Mouse (Mus musculus): ENCODE results near the gene Ralgapb. TPM values are rescaled to one million over a fixed set of nuclear protein-coding genes. Genes with fewer than 3 reads are reported as not detected.

The Ralgapb gene
- polyA plus RNA-seq, 1 experiment from 2014 or later = 32.4 TPM

DNA sequence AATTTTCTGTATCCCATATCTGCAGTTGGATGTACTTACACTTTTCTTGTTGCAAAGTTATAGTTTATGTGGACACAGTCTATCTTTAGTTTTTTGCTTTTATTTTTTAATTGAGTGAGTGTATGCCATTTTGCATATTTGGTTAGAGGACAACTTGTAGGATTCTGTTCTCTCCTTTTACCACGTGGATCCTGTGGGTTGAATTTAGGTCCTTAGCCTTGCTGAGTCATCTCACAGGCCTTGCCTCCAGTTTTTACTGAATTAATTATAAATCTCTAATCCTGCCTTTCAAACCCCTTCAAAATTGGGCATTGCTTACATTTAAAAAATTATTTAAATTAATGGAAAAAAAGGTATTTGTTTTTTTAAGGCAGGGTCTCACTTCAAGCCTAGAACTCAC, 6.2 kb downstream of the Ralgapb start:
- ATAC-seq (ENCODE audit: low FRiP score) (no peak), DNase-seq (ENCODE audit: low spot score) (no peak)
- Histone ChIP-seq H3K9ac (ENCODE audit: low read depth, low read length) (no peak overlapping the region), H3K4me3 (ENCODE audit: low read depth, low read length) (no peak overlapping the region), H3K4me1 (replicated peaks; ENCODE audit: control insufficient read depth, insufficient read depth, low read length) (no peaks in the 10 kb centered on the region), H3K4me2 (replicated peaks; ENCODE audit: low read depth, low read length) (no peak overlapping the region), H3K27me3 (ENCODE audit: control insufficient read depth, insufficient read depth, low read length) (no peaks in the 10 kb centered on the region), H3K36me3 (ENCODE audit: control insufficient read depth, insufficient read depth, low read length) (no peaks in the 10 kb centered on the region), H3K27ac (ENCODE audit: low read depth, low read length) (no peak overlapping the region), H3K9me3 (ENCODE audit: control insufficient read depth, low read length) (no peaks in the 10 kb centered on the region)
- 86% methylated on average over 1 of the region's 1 CpGs for WGBS

DNA sequence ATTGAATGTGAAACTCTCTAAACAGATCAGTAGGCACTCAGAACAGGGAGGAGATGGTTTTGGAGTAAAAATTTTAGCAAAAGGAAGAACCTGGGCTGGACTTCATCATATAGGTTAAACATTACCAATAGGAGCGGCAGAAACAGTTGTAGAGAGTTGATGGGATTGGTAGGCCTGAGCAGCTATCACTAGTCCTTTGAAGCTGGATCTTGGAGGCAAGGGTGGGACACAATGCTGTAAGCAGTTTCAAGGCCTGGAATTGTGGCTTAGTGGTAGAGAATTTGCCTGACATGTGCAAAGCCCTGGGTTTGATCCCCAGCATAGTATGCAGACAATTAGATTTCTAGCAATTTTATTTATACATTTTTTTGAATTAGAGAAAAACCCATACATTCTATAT, 9.0 kb downstream of the Ralgapb start:
- no peak overlapping the region for H3K9ac ChIP-seq (ENCODE audit: low read depth, low read length)
- no peaks in the 10 kb centered on the region for H3K27me3 ChIP-seq (ENCODE audit: control insufficient read depth, insufficient read depth, low read length)
- WGBS = 83% methylated on average over 1 of the region's 1 CpGs
- no peak for ATAC-seq (ENCODE audit: low FRiP score)
- no peak overlapping the region for H3K4me2 ChIP-seq (replicated peaks; ENCODE audit: low read depth, low read length)
- no peaks in the 10 kb centered on the region for H3K36me3 ChIP-seq (ENCODE audit: control insufficient read depth, insufficient read depth, low read length)
- no peak for DNase-seq (ENCODE audit: low spot score)
- no peaks in the 10 kb centered on the region for H3K4me1 ChIP-seq (replicated peaks; ENCODE audit: control insufficient read depth, insufficient read depth, low read length)
- no peaks in the 10 kb centered on the region for H3K9me3 ChIP-seq (ENCODE audit: control insufficient read depth, low read length)
- H3K4me3 ChIP-seq (ENCODE audit: low read depth, low read length) = no peak overlapping the region
- no peak overlapping the region for H3K27ac ChIP-seq (ENCODE audit: low read depth, low read length)

GRCm38 (mm10) chr2:158445814-158446213, 36.2 kb downstream of the Ralgapb start:
- Histone ChIP-seq H3K4me2 (replicated peaks; ENCODE audit: low read depth, low read length) (no peak overlapping the region), H3K9ac (ENCODE audit: low read depth, low read length) (no peak overlapping the region), H3K36me3 (ENCODE audit: control insufficient read depth, insufficient read depth, low read length) (peaks cover 4% of the 10 kb centered on the region; the same call in 1 of the 2 replicates), H3K9me3 (ENCODE audit: control insufficient read depth, low read length) (no peaks in the 10 kb centered on the region), H3K27ac (ENCODE audit: low read depth, low read length) (no peak overlapping the region), H3K27me3 (ENCODE audit: control insufficient read depth, insufficient read depth, low read length) (no peaks in the 10 kb centered on the region), H3K4me3 (ENCODE audit: low read depth, low read length) (no peak overlapping the region), H3K4me1 (replicated peaks; ENCODE audit: control insufficient read depth, insufficient read depth, low read length) (no peaks in the 10 kb centered on the region)
- no peak for ATAC-seq (ENCODE audit: low FRiP score)
- WGBS = 84% methylated on average over 1 of the region's 1 CpGs
- DNase-seq (ENCODE audit: low spot score) = no peak

- no peak for DNase-seq (ENCODE audit: low spot score)
- no peaks in the 10 kb centered on the region for H3K27me3 ChIP-seq (ENCODE audit: control insufficient read depth, insufficient read depth, low read length)
- no peak overlapping the region for H3K9ac ChIP-seq (ENCODE audit: low read depth, low read length)
- no peak overlapping the region for H3K27ac ChIP-seq (ENCODE audit: low read depth, low read length)
- H3K4me3 ChIP-seq (ENCODE audit: low read depth, low read length) = no peak overlapping the region
- H3K4me1 ChIP-seq (replicated peaks; ENCODE audit: control insufficient read depth, insufficient read depth, low read length) = no peaks in the 10 kb centered on the region
- H3K36me3 ChIP-seq (ENCODE audit: control insufficient read depth, insufficient read depth, low read length) = peaks cover 4% of the 10 kb centered on the region; the same call in 1 of the 2 replicates
- no peaks in the 10 kb centered on the region for H3K9me3 ChIP-seq (ENCODE audit: control insufficient read depth, low read length)
- WGBS = 79% methylated on average over 7 of the region's 7 CpGs
- H3K4me2 ChIP-seq (replicated peaks; ENCODE audit: low read depth, low read length) = no peak overlapping the region
- no peak for ATAC-seq (ENCODE audit: low FRiP score)
These were observed 40.2 kb downstream of the Ralgapb start for GRCm38 (mm10) chr2:158449845-158450244.

DNA sequence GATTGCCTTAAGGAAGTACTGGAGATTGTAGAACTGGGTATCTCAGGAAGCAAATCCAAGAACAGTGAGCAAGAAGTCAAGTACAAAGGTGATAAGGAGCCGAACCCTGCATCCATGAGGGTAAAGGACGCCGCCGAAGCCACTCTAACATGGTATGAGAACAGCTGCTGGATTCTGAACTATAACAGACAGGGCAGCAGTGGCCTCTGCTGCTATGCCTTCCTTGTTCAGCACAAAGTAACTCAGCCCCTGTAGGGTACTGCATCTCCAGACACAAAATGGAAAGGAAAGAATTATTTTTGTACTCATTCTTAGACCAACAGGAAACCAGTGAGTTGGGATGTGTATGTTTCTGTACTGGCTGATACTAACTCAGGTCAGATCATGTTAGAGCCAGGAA, 46.8 kb downstream of the Ralgapb start:
- Histone ChIP-seq H3K4me3 (ENCODE audit: low read depth, low read length) (no peak overlapping the region), H3K36me3 (ENCODE audit: control insufficient read depth, insufficient read depth, low read length) (peaks cover 6% of the 10 kb centered on the region; the same call in 1 of the 2 replicates), H3K27ac (ENCODE audit: low read depth, low read length) (no peak overlapping the region), H3K9ac (ENCODE audit: low read depth, low read length) (no peak overlapping the region), H3K27me3 (ENCODE audit: control insufficient read depth, insufficient read depth, low read length) (no peaks in the 10 kb centered on the region), H3K4me1 (replicated peaks; ENCODE audit: control insufficient read depth, insufficient read depth, low read length) (no peaks in the 10 kb centered on the region), H3K9me3 (ENCODE audit: control insufficient read depth, low read length) (no peaks in the 10 kb centered on the region), H3K4me2 (replicated peaks; ENCODE audit: low read depth, low read length) (no peak overlapping the region)
- ATAC-seq (ENCODE audit: low FRiP score) (no peak), DNase-seq (ENCODE audit: low spot score) (no peak)
- WGBS = 92% methylated on average over 4 of the region's 4 CpGs

DNA sequence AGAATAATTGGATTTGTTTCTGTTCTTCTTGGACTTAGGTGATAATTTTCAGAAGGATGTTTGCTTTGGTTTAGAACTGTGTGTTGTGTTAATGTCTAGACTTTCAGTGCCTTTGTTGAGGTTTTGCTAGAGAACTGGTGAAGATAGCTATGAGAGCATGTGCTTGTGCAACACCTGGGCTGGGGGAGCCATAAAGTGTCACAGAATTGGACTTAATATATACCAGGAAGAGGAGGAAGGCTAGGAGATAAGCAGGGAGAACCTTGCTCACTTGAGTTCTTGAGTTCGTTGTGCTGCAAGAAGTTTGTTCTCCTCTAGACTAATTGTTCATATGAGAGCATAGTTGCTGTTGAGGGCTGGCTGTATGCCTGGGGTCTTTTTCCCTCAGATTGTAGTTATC, 48.0 kb downstream of the Ralgapb start:
- no peaks in the 10 kb centered on the region for H3K27me3 ChIP-seq (ENCODE audit: control insufficient read depth, insufficient read depth, low read length)
- no peaks in the 10 kb centered on the region for H3K4me1 ChIP-seq (replicated peaks; ENCODE audit: control insufficient read depth, insufficient read depth, low read length)
- no peak overlapping the region for H3K9ac ChIP-seq (ENCODE audit: low read depth, low read length)
- no peak overlapping the region for H3K4me2 ChIP-seq (replicated peaks; ENCODE audit: low read depth, low read length)
- DNase-seq (ENCODE audit: low spot score) (no peak), ATAC-seq (ENCODE audit: low FRiP score) (no peak)
- peaks cover 6% of the 10 kb centered on the region; the same call in 1 of the 2 replicates for H3K36me3 ChIP-seq (ENCODE audit: control insufficient read depth, insufficient read depth, low read length)
- no peak overlapping the region for H3K4me3 ChIP-seq (ENCODE audit: low read depth, low read length)
- no peak overlapping the region for H3K27ac ChIP-seq (ENCODE audit: low read depth, low read length)
- H3K9me3 ChIP-seq (ENCODE audit: control insufficient read depth, low read length) = no peaks in the 10 kb centered on the region
- WGBS = 88% methylated on average over 1 of the region's 1 CpGs

GRCm38 (mm10) chr2:158462450-158462849, 52.8 kb downstream of the Ralgapb start:
- H3K4me2 ChIP-seq (replicated peaks; ENCODE audit: low read depth, low read length) = no peak overlapping the region
- H3K4me3 ChIP-seq (ENCODE audit: low read depth, low read length) = no peak overlapping the region
- H3K27ac ChIP-seq (ENCODE audit: low read depth, low read length) = no peak overlapping the region
- no peak overlapping the region for H3K9ac ChIP-seq (ENCODE audit: low read depth, low read length)
- no peak for ATAC-seq (ENCODE audit: low FRiP score)
- 93% methylated on average over 1 of the region's 1 CpGs for WGBS
- no peak for DNase-seq (ENCODE audit: low spot score)
- H3K36me3 ChIP-seq (ENCODE audit: control insufficient read depth, insufficient read depth, low read length) = no peaks in the 10 kb centered on the region
- H3K4me1 ChIP-seq (replicated peaks; ENCODE audit: control insufficient read depth, insufficient read depth, low read length) = no peaks in the 10 kb centered on the region
- no peaks in the 10 kb centered on the region for H3K27me3 ChIP-seq (ENCODE audit: control insufficient read depth, insufficient read depth, low read length)
- H3K9me3 ChIP-seq (ENCODE audit: control insufficient read depth, low read length) = no peaks in the 10 kb centered on the region

- 94% methylated on average over 1 of the region's 1 CpGs for WGBS
These were observed 64.5 kb downstream of the Ralgapb start for GRCm38 (mm10) chr2:158474159-158474558.

GRCm38 (mm10) chr2:158477640-158478039, 68.0 kb downstream of the Ralgapb start:
- no peak for ATAC-seq (ENCODE audit: low FRiP score)
- Histone ChIP-seq H3K9ac (ENCODE audit: low read depth, low read length) (no peak overlapping the region), H3K27ac (ENCODE audit: low read depth, low read length) (no peak overlapping the region), H3K36me3 (ENCODE audit: control insufficient read depth, insufficient read depth, low read length) (peaks cover 5% of the 10 kb centered on the region; the same call in 1 of the 2 replicates), H3K4me3 (ENCODE audit: low read depth, low read length) (no peak overlapping the region), H3K4me1 (replicated peaks; ENCODE audit: control insufficient read depth, insufficient read depth, low read length) (no peaks in the 10 kb centered on the region), H3K4me2 (replicated peaks; ENCODE audit: low read depth, low read length) (no peak overlapping the region), H3K27me3 (ENCODE audit: control insufficient read depth, insufficient read depth, low read length) (no peaks in the 10 kb centered on the region), H3K9me3 (ENCODE audit: control insufficient read depth, low read length) (no peaks in the 10 kb centered on the region)
- 80% methylated on average over 3 of the region's 3 CpGs for WGBS
- no peak for DNase-seq (ENCODE audit: low spot score)

More at GRCm38 (mm10) chr2:158474159-158474558, 64.5 kb downstream of the Ralgapb start:
- Histone ChIP-seq H3K4me3 (ENCODE audit: low read depth, low read length) (no peak overlapping the region), H3K36me3 (ENCODE audit: control insufficient read depth, insufficient read depth, low read length) (peaks cover 5% of the 10 kb centered on the region; the same call in 1 of the 2 replicates), H3K27me3 (ENCODE audit: control insufficient read depth, insufficient read depth, low read length) (no peaks in the 10 kb centered on the region), H3K9me3 (ENCODE audit: control insufficient read depth, low read length) (no peaks in the 10 kb centered on the region), H3K9ac (ENCODE audit: low read depth, low read length) (no peak overlapping the region), H3K27ac (ENCODE audit: low read depth, low read length) (no peak overlapping the region), H3K4me1 (replicated peaks; ENCODE audit: control insufficient read depth, insufficient read depth, low read length) (no peaks in the 10 kb centered on the region), H3K4me2 (replicated peaks; ENCODE audit: low read depth, low read length) (no peak overlapping the region)
- DNase-seq (ENCODE audit: low spot score) (no peak), ATAC-seq (ENCODE audit: low FRiP score) (no peak)

All from hindbrain, embryonic 11.5 days (tissue).